ENCODE assay signal across 19 mouse cellular contexts in the genomic region with DNA sequence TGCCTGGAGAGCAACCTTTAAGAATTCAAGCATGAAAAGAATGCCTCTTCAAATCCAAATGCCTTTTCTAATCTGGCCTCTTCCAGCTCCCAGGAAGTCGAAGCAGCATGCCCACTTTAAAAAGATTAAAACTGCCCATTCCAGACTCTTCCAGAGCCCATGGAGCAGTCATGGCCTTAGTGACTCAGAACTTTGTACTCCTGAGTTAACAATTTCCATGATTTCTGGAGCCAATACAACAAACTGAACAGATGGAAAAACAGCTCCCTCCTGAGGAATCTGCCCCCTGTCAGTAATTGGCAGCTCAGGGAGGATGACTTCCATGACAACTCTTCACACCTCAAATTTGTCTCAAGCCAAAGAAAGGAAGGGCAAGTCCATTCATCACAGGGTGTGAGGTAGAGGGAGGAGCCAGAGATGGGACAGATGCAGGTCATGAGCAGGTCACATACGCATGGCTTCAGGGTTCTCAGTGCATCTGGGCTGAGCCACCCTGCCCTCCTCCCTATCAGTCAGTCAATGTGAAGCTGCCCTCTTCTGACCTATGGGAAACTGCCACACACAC.
DNase-seq lines count a peak whose midpoint lies in the region; ATAC-seq lines count a peak whose summit lies in the region.
"Had no signal": no experiment of that assay in that cellular context is flagged by ENCODE, and none has a peak within 500 bp of the region (broad histone marks: within the 10 kb centered on the region; RNA-seq: fewer than 3 reads in every experiment).

No protein-coding gene starts in this region.

- 64% methylated on average over 2 of the region's 2 CpGs for WGBS in kidney, embryonic 16.5 days

- H3K4me3 ChIP-seq in kidney, embryonic 16.5 days (ENCODE audit: low read length), result no peak overlapping the region
- H3K4me3 ChIP-seq: forebrain, embryonic 13.5 days; heart, embryonic 12.5 days; limb, embryonic 12.5 days; liver, embryonic 13.5 days; myocyte had no signal

- no peaks in the 10 kb centered on the region for H3K36me3 ChIP-seq in kidney, embryonic 16.5 days (ENCODE audit: insufficient read depth, low read length)
- H3K36me3 ChIP-seq: heart, embryonic 12.5 days; limb, embryonic 12.5 days; liver, embryonic 13.5 days had no signal

- H3K27ac ChIP-seq in kidney, embryonic 16.5 days (ENCODE audit: low read length), result no peak overlapping the region
- H3K27ac ChIP-seq: forebrain, embryonic 13.5 days; hindbrain, postnatal 0 days; limb, embryonic 12.5 days; liver, embryonic 13.5 days had no signal

- peak; percentile 10 to 13 for DNase-seq in cerebellum, postnatal 25 days
- DNase-seq in kidney, adult 8-10 months, result peak; percentile 50 to 76
- peak; percentile 82 for DNase-seq in Muller cell, postnatal 12 days (ENCODE audit: inconsistent ontology term)
- peak; percentile 31 for DNase-seq in ZHBTc4 (ENCODE audit: low read depth, low spot score)
- DNase-seq in B cell, adult 2 months, result no peak
- DNase-seq: heart, postnatal 14 days; liver, embryonic 13.5 days; lung, adult 2 months; lung, postnatal 14 days had no signal

- no peak for ATAC-seq in cerebellum, adult (ENCODE audit: insufficient number of reproducible peaks, low FRiP score, low TSS enrichment)
- no peak for ATAC-seq in kidney, embryonic 16.5 days (ENCODE audit: low FRiP score, low TSS enrichment)
- no peak for ATAC-seq in frontal cortex, adult (ENCODE audit: low TSS enrichment)
- ATAC-seq: forebrain, embryonic 13.5 days; hindbrain, postnatal 0 days; intestine, embryonic 16.5 days; midbrain, embryonic 16.5 days had no signal

- H3K9me3 ChIP-seq in kidney, embryonic 16.5 days (ENCODE audit: low read length), result no peaks in the 10 kb centered on the region
- H3K9me3 ChIP-seq: forebrain, embryonic 13.5 days; heart, embryonic 12.5 days; limb, embryonic 12.5 days; liver, embryonic 13.5 days had no signal

- H3K9ac ChIP-seq in kidney, embryonic 16.5 days (replicated peaks; ENCODE audit: low read length), result no peak overlapping the region
- H3K9ac ChIP-seq: forebrain, embryonic 13.5 days; heart, embryonic 12.5 days; limb, embryonic 12.5 days; liver, embryonic 13.5 days had no signal

- no peaks in the 10 kb centered on the region for H3K4me1 ChIP-seq in kidney, embryonic 16.5 days (ENCODE audit: insufficient read depth, low read length)
- H3K4me1 ChIP-seq: forebrain, embryonic 13.5 days; limb, embryonic 12.5 days; liver, embryonic 13.5 days had no signal

- no peaks in the 10 kb centered on the region for H3K27me3 ChIP-seq in kidney, embryonic 16.5 days (ENCODE audit: insufficient read depth, low read length)
- H3K27me3 ChIP-seq: forebrain, embryonic 13.5 days; heart, embryonic 12.5 days; limb, embryonic 12.5 days; liver, embryonic 13.5 days had no signal

- no peak overlapping the region for H3K4me2 ChIP-seq in kidney, embryonic 16.5 days (replicated peaks; ENCODE audit: low read depth, low read length)
- H3K4me2 ChIP-seq: forebrain, embryonic 13.5 days; heart, embryonic 12.5 days; limb, embryonic 12.5 days; liver, embryonic 13.5 days had no signal

Comparison
In these comparisons a context has a peak if more than half of its experiments do, and no peak if none do; other contexts are left out.
1. DNase-seq: peak in cerebellum, postnatal 25 days (2 of 2), kidney, adult 8-10 months (2 of 2), Muller cell, postnatal 12 days (single experiment) and ZHBTc4 (single experiment); none in B cell, adult 2 months (0 of 2).